Mouse (Mus musculus): ENCODE results near the gene Smarcc1. TPM values are rescaled to one million over a fixed set of nuclear protein-coding genes. Genes with fewer than 3 reads are reported as not detected.
"Not testable (repeated sequence)": the region's sequence is repeated elsewhere in the genome, so short reads cannot be mapped to it uniquely, and the experiment has no call there.

Gene Smarcc1
- polyA plus RNA-seq, 1 experiment from 2014 or later, result 92.4 TPM

GRCm38 (mm10) chr9:110134176-110134575 lies 16.7 kb downstream of the Smarcc1 start:
- WGBS, result 82% methylated on average over 5 of the region's 5 CpGs
- H3K9me3 ChIP-seq, result no peaks in the 10 kb centered on the region

GRCm38 (mm10) chr9:110139119-110139518 lies 21.6 kb downstream of the Smarcc1 start:
- Histone ChIP-seq H3K4me1 (replicated peaks) (peaks cover 11% of the 10 kb centered on the region), H3K4me3 (no peak overlapping the region), H3K9me3 (no peaks in the 10 kb centered on the region), H3K9ac (no peak overlapping the region), H3K27me3 (no peaks in the 10 kb centered on the region), H3K4me2 (no peak overlapping the region), H3K27ac (replicated peaks) (no peak overlapping the region), H3K36me3 (peaks cover 39% of the 10 kb centered on the region)
- ATAC-seq (ENCODE audit: low FRiP score, low read depth), result no peak
- 92% methylated on average over 4 of the region's 4 CpGs for WGBS

More at GRCm38 (mm10) chr9:110134176-110134575, 16.7 kb downstream of the Smarcc1 start:
- no peak for ATAC-seq (ENCODE audit: low FRiP score, low read depth)
- Histone ChIP-seq H3K27ac (replicated peaks) (no peak overlapping the region), H3K4me3 (no peak overlapping the region), H3K36me3 (peaks cover 10% of the 10 kb centered on the region), H3K4me1 (replicated peaks) (peaks cover 35% of the 10 kb centered on the region), H3K9ac (no peak overlapping the region), H3K4me2 (peak overlapping the region; percentile 64), H3K27me3 (no peaks in the 10 kb centered on the region)

GRCm38 (mm10) chr9:110142097-110142496 lies 24.6 kb downstream of the Smarcc1 start:
- peaks cover 46% of the 10 kb centered on the region for H3K36me3 ChIP-seq
- no peak overlapping the region for H3K27ac ChIP-seq (replicated peaks)
- ATAC-seq (ENCODE audit: low FRiP score, low read depth), result no peak
- H3K4me2 ChIP-seq, result no peak overlapping the region
- WGBS, result 98% methylated on average over 1 of the region's 1 CpGs
- H3K9me3 ChIP-seq, result no peaks in the 10 kb centered on the region
- no peak overlapping the region for H3K4me3 ChIP-seq
- no peaks in the 10 kb centered on the region for H3K27me3 ChIP-seq
- no peaks in the 10 kb centered on the region for H3K4me1 ChIP-seq (replicated peaks)
- no peak overlapping the region for H3K9ac ChIP-seq

GRCm38 (mm10) chr9:110148598-110148997 lies 31.1 kb downstream of the Smarcc1 start:
- no peak overlapping the region for H3K4me2 ChIP-seq
- ATAC-seq (ENCODE audit: low FRiP score, low read depth), result no peak
- H3K4me3 ChIP-seq, result no peak overlapping the region
- H3K27me3 ChIP-seq, result no peaks in the 10 kb centered on the region
- H3K4me1 ChIP-seq (replicated peaks), result no peaks in the 10 kb centered on the region
- H3K9me3 ChIP-seq, result no peaks in the 10 kb centered on the region
- H3K9ac ChIP-seq, result no peak overlapping the region
- WGBS, result 88% methylated on average over 2 of the region's 2 CpGs
- no peak overlapping the region for H3K27ac ChIP-seq (replicated peaks)
- H3K36me3 ChIP-seq, result peaks cover 59% of the 10 kb centered on the region

GRCm38 (mm10) chr9:110159036-110159435 lies 41.5 kb downstream of the Smarcc1 start:
- Histone ChIP-seq H3K4me1 (replicated peaks) (no peaks in the 10 kb centered on the region), H3K9ac (no peak overlapping the region), H3K27me3 (no peaks in the 10 kb centered on the region), H3K36me3 (peaks cover 42% of the 10 kb centered on the region), H3K9me3 (no peaks in the 10 kb centered on the region), H3K4me3 (no peak overlapping the region), H3K4me2 (no peak overlapping the region), H3K27ac (replicated peaks) (no peak overlapping the region)
- WGBS, result 100% methylated on average over 1 of the region's 1 CpGs
- ATAC-seq (ENCODE audit: low FRiP score, low read depth), result no peak

GRCm38 (mm10) chr9:110160486-110160885 lies 43.0 kb downstream of the Smarcc1 start:
- not testable (repeated sequence) for H3K4me1 ChIP-seq (replicated peaks); H3K27ac ChIP-seq (replicated peaks); H3K9me3 ChIP-seq; H3K4me2 ChIP-seq; H3K27me3 ChIP-seq; ATAC-seq (ENCODE audit: low FRiP score, low read depth); H3K4me3 ChIP-seq; H3K9ac ChIP-seq
- WGBS, result 94% methylated on average over 2 of the region's 2 CpGs
- H3K36me3 ChIP-seq, result peaks cover 45% of the 10 kb centered on the region

- Histone ChIP-seq H3K27ac (replicated peaks) (no peak overlapping the region), H3K4me3 (no peak overlapping the region), H3K36me3 (peaks cover 50% of the 10 kb centered on the region), H3K27me3 (no peaks in the 10 kb centered on the region), H3K4me2 (no peak overlapping the region), H3K9me3 (no peaks in the 10 kb centered on the region), H3K9ac (no peak overlapping the region), H3K4me1 (replicated peaks) (no peaks in the 10 kb centered on the region)
- ATAC-seq (ENCODE audit: low FRiP score, low read depth), result no peak
- 91% methylated on average over 5 of the region's 5 CpGs for WGBS
Observed at GRCm38 (mm10) chr9:110162441-110162840, 44.9 kb downstream of the Smarcc1 start.

GRCm38 (mm10) chr9:110163071-110163470 lies 45.6 kb downstream of the Smarcc1 start:
- 93% methylated on average over 2 of the region's 2 CpGs for WGBS

GRCm38 (mm10) chr9:110170858-110171257 lies 53.4 kb downstream of the Smarcc1 start:
- H3K4me2 ChIP-seq, result no peak overlapping the region
- H3K27ac ChIP-seq (replicated peaks), result no peak overlapping the region
- no peaks in the 10 kb centered on the region for H3K27me3 ChIP-seq
- no peaks in the 10 kb centered on the region for H3K4me1 ChIP-seq (replicated peaks)
- H3K9ac ChIP-seq, result no peak overlapping the region
- WGBS, result 94% methylated on average over 5 of the region's 5 CpGs
- H3K9me3 ChIP-seq, result no peaks in the 10 kb centered on the region
- ATAC-seq (ENCODE audit: low FRiP score, low read depth), result no peak
- H3K4me3 ChIP-seq, result no peak overlapping the region
- peaks cover 69% of the 10 kb centered on the region for H3K36me3 ChIP-seq

More at GRCm38 (mm10) chr9:110163071-110163470, 45.6 kb downstream of the Smarcc1 start:
- no peak overlapping the region for H3K9ac ChIP-seq
- no peak overlapping the region for H3K27ac ChIP-seq (replicated peaks)
- H3K9me3 ChIP-seq, result no peaks in the 10 kb centered on the region
- peaks cover 50% of the 10 kb centered on the region for H3K36me3 ChIP-seq
- H3K4me3 ChIP-seq, result no peak overlapping the region
- no peak for ATAC-seq (ENCODE audit: low FRiP score, low read depth)
- H3K4me1 ChIP-seq (replicated peaks), result no peaks in the 10 kb centered on the region
- H3K27me3 ChIP-seq, result no peaks in the 10 kb centered on the region
- H3K4me2 ChIP-seq, result no peak overlapping the region

- ATAC-seq (ENCODE audit: low FRiP score, low read depth), result no peak
- H3K27me3 ChIP-seq, result no peaks in the 10 kb centered on the region
- no peak overlapping the region for H3K4me2 ChIP-seq
- no peaks in the 10 kb centered on the region for H3K9me3 ChIP-seq
- no peaks in the 10 kb centered on the region for H3K4me1 ChIP-seq (replicated peaks)
- no peak overlapping the region for H3K4me3 ChIP-seq
- 95% methylated on average over 2 of the region's 2 CpGs for WGBS
- peaks cover 62% of the 10 kb centered on the region for H3K36me3 ChIP-seq
- no peak overlapping the region for H3K27ac ChIP-seq (replicated peaks)
- no peak overlapping the region for H3K9ac ChIP-seq
Observed at GRCm38 (mm10) chr9:110199870-110200269, 82.4 kb downstream of the Smarcc1 start.

GRCm38 (mm10) chr9:110205526-110206404 lies 88.3 kb downstream of the Smarcc1 start:
- Histone ChIP-seq H3K4me1 (replicated peaks) (peaks cover 14% of the 10 kb centered on the region; the same call in 1 of the 2 replicates), H3K9ac (no peak overlapping the region), H3K9me3 (no peaks in the 10 kb centered on the region), H3K4me2 (no peak overlapping the region), H3K4me3 (no peak overlapping the region), H3K27ac (replicated peaks) (peak overlapping the region; percentile 75), H3K36me3 (peaks cover 54% of the 10 kb centered on the region), H3K27me3 (no peaks in the 10 kb centered on the region)
- ATAC-seq (ENCODE audit: low FRiP score, low read depth), result peak; percentile 92
- WGBS, result 18% methylated on average over 15 of the region's 15 CpGs

- Histone ChIP-seq H3K4me3 (no peak overlapping the region), H3K36me3 (peaks cover 61% of the 10 kb centered on the region), H3K27me3 (no peaks in the 10 kb centered on the region), H3K9me3 (no peaks in the 10 kb centered on the region), H3K27ac (replicated peaks) (peak overlapping the region; percentile 75), H3K9ac (no peak overlapping the region), H3K4me1 (replicated peaks) (peaks cover 14% of the 10 kb centered on the region; the same call in 1 of the 2 replicates), H3K4me2 (no peak overlapping the region)
- WGBS, result 68% methylated on average over 2 of the region's 2 CpGs
- no peak for ATAC-seq (ENCODE audit: low FRiP score, low read depth)
Observed at GRCm38 (mm10) chr9:110206437-110206836, 88.9 kb downstream of the Smarcc1 start.
